Mouse (Mus musculus) olfactory bulb, adult 2 months (tissue): Measurements from ENCODE around the gene Tmem54. TPM values are rescaled to one million over a fixed set of nuclear protein-coding genes. Genes with fewer than 3 reads are reported as not detected.

ENCODE experiments used
- H3K27ac ChIP-seq: fragments of 200-500 bp; 2 replicates; pipeline ENCODE4 v1.5.1; 2012; ENCODE audit warnings: low read depth, low read length; ENCODE audit not compliant: insufficient read depth
- H3K4me1 ChIP-seq: fragments of 200-500 bp; 2 replicates; pipeline ENCODE4 v1.6.1; 2012; ENCODE audit warnings: low read length; ENCODE audit not compliant: control insufficient read depth, insufficient read depth
- H3K4me3 ChIP-seq: fragments of 200-500 bp; 2 replicates; pipeline ENCODE4 v1.5.1; 2012; ENCODE audit warnings: mild to moderate bottlenecking, low read depth, low read length, moderate library complexity; ENCODE audit not compliant: insufficient read depth
- CTCF ChIP-seq: fragments of 200-500 bp; IDR thresholded peaks from 2 replicates; pipeline ENCODE4 v1.5.1; 2012; ENCODE audit warnings: low read depth, mild to moderate bottlenecking, low read length, moderate library complexity; ENCODE audit not compliant: insufficient read depth
- POLR2A ChIP-seq: fragments of 200-500 bp; IDR thresholded peaks from 2 replicates; pipeline ENCODE4 v1.6.1; 2012; ENCODE audit warnings: mild to moderate bottlenecking, low read depth, low read length, moderate library complexity; ENCODE audit not compliant: insufficient read depth
- WGBS: fragments of 180-500 bp; shearing (Covaris S2); methylation state at CpG from one replicate; pipeline ENCODE4 v1.1.7; 2018; 5-methylcytosine and 5-hydroxymethylcytosine counted together
- polyA plus RNA-seq: library from polyadenylated mRNA; stranded (reverse); fragments of >200 nt; gene quantifications from 2 replicates; pipeline ENCODE4 v1.2.4, GENCODE M21; 2012; ENCODE audit warnings: low replicate concordance; ENCODE audit not compliant: missing spikeins, insufficient read depth, insufficient read length

Tmem54 gene
- polyA plus RNA-seq, 1 experiment = not detected

- H3K27ac ChIP-seq = peak overlapping the region; percentile 70
- peaks cover 17% of the 10 kb centered on the region for H3K4me1 ChIP-seq
- TF ChIP-seq POLR2A (no peak), CTCF (no peak)
- 26% methylated on average over 1 of the region's 1 CpGs for WGBS
- no peak overlapping the region for H3K4me3 ChIP-seq
Observed at GRCm38 (mm10) chr4:129149321-129149720, 44.0 kb downstream of the Tmem54 start.

- H3K4me3 ChIP-seq = no peak overlapping the region
- 89% methylated on average over 4 of the region's 4 CpGs for WGBS
- H3K27ac ChIP-seq = no peak overlapping the region
- H3K4me1 ChIP-seq = peaks cover 8% of the 10 kb centered on the region
- TF ChIP-seq POLR2A (no peak), CTCF (no peak)
Observed at GRCm38 (mm10) chr4:129151276-129151811, 46.0 kb downstream of the Tmem54 start.

GRCm38 (mm10) chr4:129157541-129157940, 52.2 kb downstream of the Tmem54 start:
- Histone ChIP-seq H3K4me3 (no peak overlapping the region), H3K27ac (no peak overlapping the region), H3K4me1 (no peaks in the 10 kb centered on the region)
- TF ChIP-seq POLR2A (no peak), CTCF (no peak)
- WGBS = 96% methylated on average over 5 of the region's 5 CpGs

GRCm38 (mm10) chr4:129158549-129158948, 53.2 kb downstream of the Tmem54 start:
- Histone ChIP-seq H3K4me1 (no peaks in the 10 kb centered on the region), H3K27ac (no peak overlapping the region), H3K4me3 (no peak overlapping the region)
- 55% methylated on average over 3 of the region's 3 CpGs for WGBS
- TF ChIP-seq POLR2A (no peak), CTCF (no peak)

GRCm38 (mm10) chr4:129161076-129161475, 55.7 kb downstream of the Tmem54 start:
- 100% methylated on average over 1 of the region's 1 CpGs for WGBS
- H3K4me3 ChIP-seq = no peak overlapping the region
- H3K27ac ChIP-seq = no peak overlapping the region

More at GRCm38 (mm10) chr4:129161076-129161475, 55.7 kb downstream of the Tmem54 start:
- TF ChIP-seq CTCF (no peak), POLR2A (no peak)
- H3K4me1 ChIP-seq = no peaks in the 10 kb centered on the region

Other genes starting within 250 kb of the Tmem54 start
- gene Trim62, start 222.0 kb upstream of the Tmem54 start, polyA plus RNA-seq = not detected in 2 replicates
- not detected in 2 replicates for gene Azin2, start 143.1 kb upstream of the Tmem54 start, polyA plus RNA-seq
- 173 TPM in 1 of 2 replicates, not detected in the other for gene Ak2, start 113.6 kb upstream of the Tmem54 start, polyA plus RNA-seq
- not detected in 2 replicates for gene Rnf19b, start 47.3 kb upstream of the Tmem54 start, polyA plus RNA-seq
- not detected in 2 replicates for gene Hpca, start 16.5 kb downstream of the Tmem54 start, polyA plus RNA-seq
- not detected in 2 replicates for gene Fndc5, start 31.5 kb downstream of the Tmem54 start, polyA plus RNA-seq
- gene S100pbp, start 84.2 kb downstream of the Tmem54 start, polyA plus RNA-seq = not detected in 2 replicates
- not detected in 2 replicates for gene Yars, start 84.2 kb downstream of the Tmem54 start, polyA plus RNA-seq
- not detected in 2 replicates for gene C77080, start 155.9 kb downstream of the Tmem54 start, polyA plus RNA-seq
- not detected in 2 replicates for gene Sync, start 182.1 kb downstream of the Tmem54 start, polyA plus RNA-seq
- gene Rbbp4, start 229.8 kb downstream of the Tmem54 start, polyA plus RNA-seq = not detected in 2 replicates
- gene Zbtb8os, start 230.1 kb downstream of the Tmem54 start, polyA plus RNA-seq = not detected in 2 replicates